ENCODE assay signal across 9 mouse cellular contexts in genomic region chr7:54836437-54836836, GRCm38 (mm10). TPM values are rescaled to one million over a fixed set of nuclear protein-coding genes. Genes with fewer than 3 reads are reported as not detected.
DNase-seq lines count a peak whose midpoint lies in the region; ATAC-seq and TF ChIP-seq lines count a peak whose summit lies in the region.
"Had no signal": no experiment of that assay in that cellular context is flagged by ENCODE, and none has a peak within 500 bp of the region (broad histone marks: within the 10 kb centered on the region; RNA-seq: fewer than 3 reads in every experiment).

No protein-coding gene starts in this region.

- no peak overlapping the region for H3K4me3 ChIP-seq in intestine, embryonic 15.5 days (replicated peaks)
- H3K4me3 ChIP-seq in intestine, embryonic 16.5 days (ENCODE audit: low read length): no peak overlapping the region
- H3K4me3 ChIP-seq in forebrain, embryonic 11.5 days (ENCODE audit: low read depth, low read length): 0 out of 2 replicates have a peak overlapping the region, but pooled peaks have one; percentile 49
- H3K4me3 ChIP-seq in olfactory bulb, adult 2 months (ENCODE audit: insufficient read depth, low read depth, low read length): peak overlapping the region; percentile 71

- H3K9ac ChIP-seq in intestine, embryonic 15.5 days: no peak overlapping the region
- H3K9ac ChIP-seq in intestine, embryonic 16.5 days (ENCODE audit: low read depth, low read length): no peak overlapping the region
- H3K9ac ChIP-seq in forebrain, embryonic 11.5 days (ENCODE audit: low read length): no peak overlapping the region

- no peak for TF ChIP-seq POLR2A in olfactory bulb, adult 2 months (IDR thresholded peaks at IDR 0.05; ENCODE audit: insufficient read depth, low read depth, low read length)

- H3K9me3 ChIP-seq in intestine, embryonic 15.5 days: no peaks in the 10 kb centered on the region
- H3K9me3 ChIP-seq in intestine, embryonic 16.5 days (ENCODE audit: control insufficient read depth, low read length): no peaks in the 10 kb centered on the region
- no peaks in the 10 kb centered on the region for H3K9me3 ChIP-seq in forebrain, embryonic 11.5 days (ENCODE audit: control insufficient read depth, low read length)

- no peaks in the 10 kb centered on the region for H3K36me3 ChIP-seq in intestine, embryonic 15.5 days
- H3K36me3 ChIP-seq in intestine, embryonic 16.5 days (ENCODE audit: control insufficient read depth, insufficient read depth, low read length): no peaks in the 10 kb centered on the region
- no peaks in the 10 kb centered on the region for H3K36me3 ChIP-seq in forebrain, embryonic 11.5 days (ENCODE audit: control insufficient read depth, insufficient read depth, low read length)

- no peak for ATAC-seq in intestine, embryonic 15.5 days
- no peak for ATAC-seq in intestine, embryonic 16.5 days
- ATAC-seq in forebrain, embryonic 11.5 days (replicated peaks; ENCODE audit: low FRiP score): 0 out of 2 replicates have a peak, but pooled peaks have one; percentile 19
- no peak for ATAC-seq in megakaryocyte progenitor cell, adult 5-6 weeks (replicated peaks; ENCODE audit: poor library complexity)

- peak overlapping the region; percentile 78; the same call in 1 of the 2 replicates for H3K4me2 ChIP-seq in intestine, embryonic 15.5 days (replicated peaks)
- H3K4me2 ChIP-seq in intestine, embryonic 16.5 days (ENCODE audit: low read depth, low read length): no peak overlapping the region
- peak overlapping the region; percentile 84 for H3K4me2 ChIP-seq in forebrain, embryonic 11.5 days (ENCODE audit: low read depth, low read length, severe bottlenecking)

- no peaks in the 10 kb centered on the region; the same call in 1 of the 2 replicates for H3K4me1 ChIP-seq in intestine, embryonic 15.5 days (replicated peaks)
- H3K4me1 ChIP-seq in intestine, embryonic 16.5 days (ENCODE audit: control insufficient read depth, insufficient read depth, low read length): peaks cover 3% of the 10 kb centered on the region; the same call in 1 of the 2 replicates
- H3K4me1 ChIP-seq in forebrain, embryonic 11.5 days (replicated peaks; ENCODE audit: control insufficient read depth, insufficient read depth, low read length): no peaks in the 10 kb centered on the region
- no peaks in the 10 kb centered on the region for H3K4me1 ChIP-seq in olfactory bulb, adult 2 months (ENCODE audit: control insufficient read depth, insufficient read depth, low read length)

- H3K27me3 ChIP-seq in intestine, embryonic 15.5 days (replicated peaks): peaks cover 12% of the 10 kb centered on the region
- peaks cover 10% of the 10 kb centered on the region for H3K27me3 ChIP-seq in intestine, embryonic 16.5 days (replicated peaks; ENCODE audit: control insufficient read depth, insufficient read depth, low read length)
- H3K27me3 ChIP-seq in forebrain, embryonic 11.5 days (ENCODE audit: control insufficient read depth, insufficient read depth, low read length): no peaks in the 10 kb centered on the region

- 66% methylated on average over 5 of the region's 5 CpGs for WGBS in intestine, embryonic 15.5 days
- 63% methylated on average over 5 of the region's 5 CpGs for WGBS in intestine, embryonic 16.5 days
- WGBS in forebrain, embryonic 11.5 days: 44% methylated on average over 5 of the region's 5 CpGs
- WGBS in olfactory bulb, adult 2 months: 22% methylated on average over 5 of the region's 5 CpGs

- DNase-seq in forebrain, embryonic 11.5 days (ENCODE audit: low spot score): peak; percentile 51
- DNase-seq in layer of hippocampus, postnatal 36 days: peak; percentile 22 to 23
- DNase-seq in kidney, adult 8-10 months: no peak
- DNase-seq in c-Kit-positive CD71-positive TER-119-positive erythroid progenitor cells, embryonic 14.5 days (ENCODE audit: low spot score): no peak

- no peak overlapping the region for H3K27ac ChIP-seq in intestine, embryonic 15.5 days
- H3K27ac ChIP-seq in intestine, embryonic 16.5 days (ENCODE audit: low read length): no peak overlapping the region
- no peak overlapping the region for H3K27ac ChIP-seq in forebrain, embryonic 11.5 days (ENCODE audit: low read depth, low read length)
- H3K27ac ChIP-seq in olfactory bulb, adult 2 months (ENCODE audit: insufficient read depth, low read depth, low read length): peak overlapping the region; percentile 84

- no peak for TF ChIP-seq CTCF in olfactory bulb, adult 2 months (IDR thresholded peaks at IDR 0.05; ENCODE audit: insufficient read depth, low read depth, low read length)

RNA-seq across cellular contexts. Expression of gene Luzp2, which starts 1.1 kb away (rescaled TPM):
- 0.54 and 0.90 TPM in 2 replicates for polyA plus RNA-seq in intestine, embryonic 15.5 days (2015; fragmentation: Nextera tagmentation; extraction: Ambion mirVana)
- polyA plus RNA-seq in intestine, embryonic 16.5 days (2015; fragmentation: Nextera tagmentation; extraction: Ambion mirVana): 0.40 and 0.50 TPM in 2 replicates
- 2.1 and 2.2 TPM in 2 replicates for polyA plus RNA-seq in forebrain, embryonic 11.5 days (2014; fragmentation: Nextera tagmentation; extraction: Ambion mirVana)
- total RNA-seq in layer of hippocampus, postnatal 36 days (2021): 10 to 100 TPM; 61.9 to 63.8 TPM
- not detected in 2 replicates for polyA plus RNA-seq in olfactory bulb, adult 2 months (2012; ENCODE audit: insufficient read depth, insufficient read length, low replicate concordance, missing spikeins)
- not detected in 2 replicates for total RNA-seq in megakaryocyte progenitor cell, adult 5-6 weeks (2015)
- total RNA-seq in megakaryocyte progenitor cell, adult 5-6 weeks (2017): not detected in 2 replicates
- polyA plus RNA-seq: liver, embryonic 16.5 days had no signal

Comparison
In these comparisons a context has a peak if more than half of its experiments do, and no peak if none do; other contexts are left out.
1. H3K4me3 ChIP-seq: peak in forebrain, embryonic 11.5 days (single experiment) and olfactory bulb, adult 2 months (single experiment); none in intestine, embryonic 15.5 days (single experiment) and intestine, embryonic 16.5 days (single experiment).
2. DNase-seq: peak in forebrain, embryonic 11.5 days (single experiment) and layer of hippocampus, postnatal 36 days (2 of 2); none in kidney, adult 8-10 months (0 of 2) and c-Kit-positive CD71-positive TER-119-positive erythroid progenitor cells, embryonic 14.5 days (single experiment).
3. RNA of gene Luzp2, which starts 1.1 kb away (polyA plus RNA-seq): not detected in olfactory bulb, adult 2 months; 2.1 to 2.2 TPM in forebrain, embryonic 11.5 days, 0.54 to 0.90 TPM in intestine, embryonic 15.5 days and 0.40 to 0.50 TPM in intestine, embryonic 16.5 days; every median in the first group is over 10 times any median in the second.